Comparison of ENCODE assay signal across 9 mouse cellular contexts in genomic region chr2:28756201-28756600, GRCm38 (mm10). TPM values are rescaled to one million over a fixed set of nuclear protein-coding genes. Genes with fewer than 3 reads are reported as not detected.
DNase-seq lines count a peak whose midpoint lies in the region; ATAC-seq lines count a peak whose summit lies in the region.
"Had no signal": no experiment of that assay in that cellular context is flagged by ENCODE, and none has a peak within 500 bp of the region (broad histone marks: within the 10 kb centered on the region; RNA-seq: fewer than 3 reads in every experiment).

No protein-coding gene starts in this region.

- peaks cover 18% of the 10 kb centered on the region for H3K27me3 ChIP-seq in heart, embryonic 11.5 days (ENCODE audit: control insufficient read depth, insufficient read depth, low read length)

- DNase-seq in heart, adult 11 months: peak; percentile 91
- DNase-seq in B cell, adult 2 months: peak; percentile 32 to 45
- DNase-seq in adrenal gland, postnatal 36 days: peak; percentile 21 to 58
- DNase-seq in forelimb bud, embryonic 11.5 days (ENCODE audit: low read depth, low spot score): peak; percentile 69
- peak; percentile 83 to 86 for DNase-seq in kidney, postnatal 4 days
- DNase-seq in lung, postnatal 36 days: peak; percentile 62
- peak; percentile 16 to 59 for DNase-seq in thymus, postnatal 10 days (ENCODE audit: low spot score in 2 of 2)

- WGBS in heart, embryonic 11.5 days (ENCODE audit: insufficient replicate concordance): 40% methylated on average over 4 of the region's 4 CpGs

- ATAC-seq in heart, embryonic 11.5 days (replicated peaks; ENCODE audit: insufficient number of reproducible peaks, low FRiP score, low TSS enrichment): no peak

- H3K9ac ChIP-seq in heart, embryonic 11.5 days (ENCODE audit: low read depth, low read length): no peak overlapping the region
- H3K9ac ChIP-seq: lung, embryonic 15.5 days had no signal

- H3K36me3 ChIP-seq in heart, embryonic 11.5 days (ENCODE audit: control insufficient read depth, insufficient read depth, low read length): no peaks in the 10 kb centered on the region
- H3K36me3 ChIP-seq: lung, embryonic 15.5 days had no signal

- no peaks in the 10 kb centered on the region for H3K9me3 ChIP-seq in heart, embryonic 11.5 days (replicated peaks; ENCODE audit: control insufficient read depth, low read length)
- H3K9me3 ChIP-seq: lung, embryonic 15.5 days had no signal

- no peak overlapping the region for H3K27ac ChIP-seq in heart, embryonic 11.5 days (ENCODE audit: low read depth, low read length)
- H3K27ac ChIP-seq: lung, embryonic 15.5 days had no signal

- H3K4me3 ChIP-seq in heart, embryonic 11.5 days (ENCODE audit: low read depth, low read length): no peak overlapping the region
- H3K4me3 ChIP-seq: lung, embryonic 15.5 days had no signal

- no peak overlapping the region for H3K4me2 ChIP-seq in heart, embryonic 11.5 days
- H3K4me2 ChIP-seq: lung, embryonic 15.5 days had no signal

- H3K4me1 ChIP-seq in heart, embryonic 11.5 days (ENCODE audit: control insufficient read depth, insufficient read depth, low read length): peaks cover 11% of the 10 kb centered on the region

RNA-seq across cellular contexts. Expression of gene Ak8, which starts 56.2 kb away (rescaled TPM):
- 0.45 and 1.2 TPM in 2 replicates for polyA plus RNA-seq in heart, embryonic 11.5 days (2014; fragmentation: Nextera tagmentation; extraction: Ambion mirVana)
- under 1 TPM; 0.63 to 0.82 TPM for total RNA-seq in adrenal gland, postnatal 36 days (2021)

RNA-seq across cellular contexts. Expression of gene Spaca9, which starts 56.7 kb away (rescaled TPM):
- polyA plus RNA-seq in heart, embryonic 11.5 days (2014; fragmentation: Nextera tagmentation; extraction: Ambion mirVana): 2.4 and 3.0 TPM in 2 replicates
- under 1 TPM; 0.53 to 0.59 TPM for total RNA-seq in adrenal gland, postnatal 36 days (2021)

Comparison
In these comparisons a context has a peak if more than half of its experiments do, and no peak if none do; other contexts are left out.
1. DNase-seq: peak in every context shown above with its lines; median percentile 91 in heart, adult 11 months; 84 in kidney, postnatal 4 days; 69 in forelimb bud, embryonic 11.5 days; 62 in lung, postnatal 36 days; 40 in adrenal gland, postnatal 36 days; 38 in B cell, adult 2 months; 38 in thymus, postnatal 10 days.